Mouse (Mus musculus) bone marrow macrophage, adult 2 months (primary cell): ENCODE results near the gene Tcerg1l.

ENCODE experiments used
- CTCF ChIP-seq: IDR thresholded peaks from 2 replicates; pipeline ENCODE4 v1.5.1; 2012; ENCODE audit warnings: low read depth, mild to moderate bottlenecking, low read length, moderate library complexity
- POLR2A ChIP-seq: IDR thresholded peaks from 2 replicates; pipeline ENCODE4 v1.6.1; 2012; ENCODE audit warnings: mild to moderate bottlenecking, low read depth, low read length, borderline replicate concordance

DNA sequence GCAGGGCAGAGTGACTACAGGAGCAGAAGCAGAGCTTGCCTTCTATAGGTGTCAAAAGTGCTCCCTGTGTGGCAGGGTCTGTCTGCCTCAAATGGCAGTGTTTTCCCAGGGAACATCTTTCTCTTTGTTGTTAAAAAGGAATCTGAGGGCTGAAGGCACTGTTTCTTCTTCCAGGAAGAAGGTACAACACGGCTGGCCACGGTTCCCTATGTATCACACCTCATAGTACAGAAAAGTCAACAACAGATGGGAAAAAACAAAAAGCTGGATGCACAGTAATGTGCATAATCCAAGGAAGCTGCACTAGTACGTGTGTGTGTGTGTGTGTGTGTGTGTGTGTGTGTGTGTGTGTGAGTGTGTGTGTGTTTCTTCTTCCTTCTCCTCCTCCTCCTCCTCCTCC is 215.3 kb downstream of the Tcerg1l start:
- TF ChIP-seq CTCF (no peak), POLR2A (no peak)
